Mouse (Mus musculus): ENCODE results near the gene Slc25a21. TPM values are rescaled to one million over a fixed set of nuclear protein-coding genes. Genes with fewer than 3 reads are reported as not detected.
"Not testable (repeated sequence)": the region's sequence is repeated elsewhere in the genome, so short reads cannot be mapped to it uniquely, and the experiment has no call there.

The Slc25a21 gene
- total RNA-seq (2021) = under 1 TPM; 0.17 to 0.54 TPM

GRCm38 (mm10) chr12:57197363-57198026 is at the start of gene Slc25a21:
Gene Slc25a21 (minus strand): TSS chr12:57197472.
- DNase-seq = no peak

DNA sequence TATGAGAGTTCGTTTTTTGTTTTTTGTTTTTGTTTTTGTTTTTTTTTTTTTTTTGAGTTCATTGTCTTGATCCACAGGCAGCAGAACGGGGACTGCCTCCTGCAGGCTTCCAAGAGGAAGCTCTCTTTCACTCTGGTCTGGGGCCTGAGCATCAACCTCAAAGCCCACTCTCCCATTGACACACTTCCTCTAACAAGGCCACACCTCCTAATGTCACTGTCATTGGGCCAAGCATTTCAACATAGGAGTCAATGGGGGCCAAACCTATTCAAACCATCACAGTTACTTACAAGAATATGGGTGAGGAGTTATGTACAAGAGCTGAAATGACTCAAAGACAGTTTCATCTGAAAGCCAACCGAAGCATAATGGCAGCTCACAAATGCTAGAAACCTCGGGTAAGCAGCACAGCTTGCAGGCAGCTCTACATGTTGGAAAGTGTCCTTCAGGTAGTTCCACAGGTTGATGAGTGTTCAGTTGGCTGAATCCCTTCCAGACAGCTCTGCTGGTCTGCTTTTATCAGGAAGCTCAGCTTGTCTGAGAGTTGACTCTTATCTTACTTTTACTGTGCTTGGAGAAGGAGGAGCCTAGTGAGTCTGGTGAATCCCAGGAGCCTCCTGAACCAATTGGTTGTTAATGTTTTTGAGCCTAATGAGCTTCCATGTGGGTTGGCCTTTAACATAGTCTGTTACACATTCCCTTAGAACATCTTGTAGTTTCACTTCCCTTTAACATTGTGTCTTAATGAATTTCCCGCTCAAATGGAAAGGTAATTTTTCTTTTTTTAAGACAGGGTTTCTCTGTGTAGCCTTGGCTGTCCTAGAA is 46.6 kb upstream of the Slc25a21 start:
- no peak for DNase-seq

DNA sequence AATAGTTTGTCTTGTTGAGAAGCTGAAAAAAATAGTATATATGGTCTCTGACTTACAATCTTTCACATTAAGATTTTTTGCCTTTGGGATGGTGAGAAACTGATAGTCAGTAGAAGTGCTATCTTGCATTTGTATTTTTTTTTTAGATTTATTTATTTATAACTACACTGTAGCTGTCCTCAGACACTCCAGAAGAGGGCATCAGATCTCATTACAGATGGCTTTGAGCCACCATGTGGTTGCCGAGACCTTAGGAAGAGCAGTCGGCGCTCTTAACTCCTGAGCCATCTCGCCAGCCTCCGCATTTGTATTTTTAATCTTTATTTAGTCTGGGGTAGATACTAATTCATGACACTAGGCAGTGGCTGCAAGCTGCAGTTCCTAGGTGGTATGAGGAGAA is 36.1 kb upstream of the Slc25a21 start:
- DNase-seq = no peak

GRCm38 (mm10) chr12:57231085-57231875 is 34.0 kb upstream of the Slc25a21 start:
- DNase-seq = peak; percentile 14

DNA sequence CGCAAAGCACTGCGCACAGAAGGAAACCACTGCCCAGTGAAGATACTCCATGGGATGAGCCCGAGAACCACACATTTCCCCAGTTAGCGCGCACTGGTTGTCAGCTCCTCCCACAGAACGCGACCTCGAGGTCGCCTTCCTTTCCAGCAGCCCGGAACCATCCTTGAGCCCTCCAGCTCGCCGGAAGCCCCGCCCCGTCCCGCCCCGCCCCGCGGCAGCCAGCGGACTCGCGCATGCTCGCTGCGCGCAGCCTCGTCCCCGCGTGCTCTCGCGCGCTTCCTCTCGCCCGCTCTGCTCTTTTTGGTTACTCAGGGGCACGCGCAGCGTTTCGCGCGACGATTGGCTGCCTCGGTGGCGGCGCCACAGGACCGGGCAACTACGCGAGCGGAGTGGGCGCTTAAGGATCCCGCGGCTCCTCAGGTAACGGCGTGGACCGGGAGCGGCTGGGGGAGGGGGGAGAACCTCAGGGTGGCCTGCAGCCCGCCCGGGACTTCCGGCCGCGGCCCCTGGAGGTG is 33.0 kb upstream of the Slc25a21 start, which contains the start of the genes Prps1l3 and Mipol1:
Gene Prps1l3, plus strand, starts transcription at position 221 of the 515 bp plus-strand sequence.
Gene Mipol1, plus strand, starts transcription at position 236 of the 515 bp plus-strand sequence.
- DNase-seq = peak; percentile 89

DNA sequence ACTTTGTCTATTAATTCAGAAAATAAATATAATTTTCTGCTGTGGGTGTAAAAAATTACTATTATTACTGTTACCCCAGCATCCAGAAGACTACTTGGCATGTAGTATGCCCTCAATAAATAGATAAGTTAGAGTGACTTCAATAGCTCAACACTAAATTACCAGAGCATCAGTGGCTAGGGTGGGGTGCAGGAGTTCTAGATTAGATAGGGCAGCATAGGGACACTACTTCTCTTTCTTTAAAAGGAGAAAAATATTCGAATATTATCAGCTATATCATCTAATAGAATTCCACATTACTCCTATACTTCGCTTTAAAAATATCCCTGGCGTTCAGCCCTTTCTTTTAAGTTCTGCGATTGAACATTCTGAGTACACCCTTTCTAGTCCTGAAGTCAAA is 32.4 kb upstream of the Slc25a21 start:
- no peak for DNase-seq

GRCm38 (mm10) chr12:57227776-57228175 is 30.5 kb upstream of the Slc25a21 start:
- no peak for DNase-seq

DNA sequence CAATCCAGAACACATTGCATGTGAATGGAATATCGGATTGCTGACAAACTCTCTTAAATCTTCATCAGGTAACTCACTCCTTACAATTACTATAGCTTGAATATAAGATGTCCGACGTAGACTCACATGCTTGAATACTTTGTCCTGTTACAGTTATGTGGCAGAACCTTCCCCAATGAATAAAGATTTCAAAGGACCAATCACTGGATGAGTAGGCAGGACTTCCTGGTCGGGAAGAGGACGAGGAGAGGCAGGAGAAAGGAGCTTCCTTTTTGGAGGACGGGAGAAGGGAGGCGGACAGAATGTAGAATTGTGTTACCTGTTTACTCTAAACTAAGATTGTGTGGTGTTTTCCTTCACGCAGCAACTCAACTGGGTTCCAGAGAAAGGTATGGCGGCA is 29.1 kb upstream of the Slc25a21 start:
- no peak for DNase-seq

DNA sequence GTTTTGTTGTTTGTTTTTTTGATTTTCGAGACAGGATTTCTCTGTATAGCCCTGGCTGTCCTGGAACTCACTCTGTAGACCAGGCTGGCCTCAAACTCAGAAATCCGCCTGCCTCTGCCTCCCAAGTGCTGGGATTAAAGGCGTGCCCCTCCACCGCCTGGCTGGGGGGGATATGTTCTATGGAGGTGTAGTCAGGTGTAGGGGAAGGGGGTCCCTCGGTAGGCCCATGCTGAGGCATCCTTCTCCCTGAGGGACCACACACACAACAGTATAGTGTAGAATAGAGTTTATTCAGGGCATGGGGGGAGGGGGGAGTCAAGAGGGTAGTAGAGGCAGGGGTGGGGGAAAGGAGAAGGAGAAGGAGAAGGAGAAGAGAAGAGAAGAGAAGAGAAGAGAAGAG is 15.2 kb upstream of the Slc25a21 start:
- not testable (repeated sequence) for DNase-seq

GRCm38 (mm10) chr12:57211353-57212311 is 14.4 kb upstream of the Slc25a21 start:
- peak; percentile 51 for DNase-seq

- DNase-seq = no peak
Measured at GRCm38 (mm10) chr12:57204276-57204851, 7.1 kb upstream of the Slc25a21 start.

DNA sequence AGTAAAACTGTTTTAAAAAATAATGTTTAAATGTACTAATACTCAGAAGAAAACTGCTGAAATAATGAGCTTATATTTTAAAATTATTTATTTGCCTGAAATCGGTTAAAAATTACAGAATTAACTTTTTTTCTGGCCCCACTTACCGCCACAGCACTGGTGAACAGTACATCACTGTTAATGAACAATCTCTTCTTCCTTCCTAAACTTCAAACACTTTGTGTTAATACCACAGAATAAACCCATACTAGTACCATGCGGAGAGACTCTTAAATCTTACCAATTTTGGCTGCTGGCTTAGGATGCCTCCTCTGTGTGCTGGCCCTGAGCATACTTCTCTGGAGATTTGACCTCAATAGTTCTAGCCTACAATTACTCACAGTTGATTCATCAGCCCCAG is 4.6 kb upstream of the Slc25a21 start:
- no peak for DNase-seq

- no peak for DNase-seq
Measured at GRCm38 (mm10) chr12:57199427-57199826, 2.2 kb upstream of the Slc25a21 start.

GRCm38 (mm10) chr12:57198269-57198668 is 997 bp upstream of the Slc25a21 start:
- DNase-seq = no peak

DNA sequence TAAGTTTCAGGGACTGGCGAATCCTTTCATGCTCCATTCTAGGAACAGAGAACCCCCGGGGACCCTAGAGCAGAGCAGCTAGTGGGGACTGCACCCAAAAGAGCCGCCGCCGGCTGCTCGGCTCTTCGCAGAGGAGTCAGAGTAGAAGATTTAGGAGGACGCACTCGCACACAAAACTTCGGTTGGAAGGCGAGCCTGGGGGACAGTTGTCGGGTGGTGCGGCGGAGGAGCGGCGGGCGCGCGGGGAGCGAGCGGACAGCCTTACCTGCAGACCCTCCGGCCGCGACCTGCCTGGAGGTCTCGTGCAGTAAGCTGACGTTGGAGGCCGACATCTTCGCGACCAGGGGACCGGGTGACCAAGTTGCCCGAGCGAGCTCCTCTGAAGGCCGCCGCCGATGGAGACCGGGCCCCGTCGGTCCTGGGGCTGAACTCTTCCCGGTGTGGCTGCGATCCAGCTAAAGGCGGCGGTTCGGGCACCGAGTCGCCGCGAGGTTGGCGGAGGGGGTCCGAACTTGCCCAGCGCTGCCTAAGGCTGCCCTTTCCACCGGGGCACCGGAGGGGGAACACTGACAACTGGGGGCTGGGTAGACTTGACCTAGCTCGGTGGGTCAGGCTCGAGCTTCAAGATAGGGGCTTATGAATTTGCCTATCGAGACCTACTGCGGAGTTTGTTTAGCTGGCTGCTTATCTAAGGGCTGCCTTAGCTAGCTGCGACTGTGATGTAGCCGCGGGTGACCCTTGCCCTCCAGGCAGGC is 487 bp downstream of the Slc25a21 start:
- peak; percentile 33 for DNase-seq

- DNase-seq = no peak
Measured at GRCm38 (mm10) chr12:57196286-57196607, 1.0 kb downstream of the Slc25a21 start.

- peak; percentile 10 for DNase-seq
Measured at GRCm38 (mm10) chr12:57194609-57195008, 2.7 kb downstream of the Slc25a21 start.

GRCm38 (mm10) chr12:57187032-57187431 is 10.2 kb downstream of the Slc25a21 start:
- DNase-seq = no peak

DNA sequence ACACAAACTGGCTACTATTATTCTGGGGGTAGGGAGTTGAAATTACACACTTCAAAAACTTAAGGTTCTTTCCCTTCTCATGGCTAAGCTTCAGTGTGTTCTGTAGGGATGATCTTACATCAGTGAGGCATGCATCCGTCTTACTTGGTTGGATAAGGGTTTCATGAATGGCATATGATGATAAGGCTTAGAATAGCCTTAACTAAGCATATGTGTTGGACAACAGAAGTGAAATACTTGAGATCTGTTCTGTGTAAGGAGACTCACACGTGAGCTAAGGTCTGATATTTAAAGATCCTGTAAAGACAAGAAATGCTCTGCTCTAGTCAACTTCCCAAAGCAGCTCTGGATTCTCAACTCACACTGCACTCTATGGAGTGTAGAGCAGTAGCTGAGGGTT is 11.1 kb downstream of the Slc25a21 start:
- DNase-seq = no peak

- no peak for DNase-seq
Measured at GRCm38 (mm10) chr12:57185475-57185874, 11.8 kb downstream of the Slc25a21 start.

All from heart, postnatal 4 days (tissue).